Mouse (Mus musculus): Measurements from ENCODE around the gene Car7.

DNA sequence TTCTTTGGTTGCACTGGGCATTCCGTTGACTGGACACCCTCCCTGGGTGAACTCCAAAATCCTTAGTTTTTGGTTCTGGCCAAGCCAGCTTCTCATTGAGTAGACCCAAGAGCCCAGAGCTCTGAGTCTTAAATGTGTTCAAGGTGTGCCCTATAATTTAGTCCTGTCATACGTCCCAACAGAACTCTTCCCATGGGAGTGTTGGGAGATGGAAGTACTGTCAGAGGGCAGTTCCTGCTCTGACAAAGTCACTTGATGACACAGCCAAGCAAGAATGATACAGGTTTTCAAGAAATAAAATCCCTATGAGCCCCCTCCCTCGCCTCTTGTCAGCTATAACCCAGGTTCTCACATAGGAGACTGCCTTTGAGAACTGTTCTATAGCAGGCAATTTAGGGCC, 24.4 kb upstream of the Car7 start:
- TF ChIP-seq EP300 (optimal IDR thresholded peaks at IDR 0.05) (no peak), CTCF (IDR thresholded peaks at IDR 0.05; ENCODE audit: low read depth) (no peak)
